Mouse (Mus musculus): ENCODE results near the gene Capn10. TPM values are rescaled to one million over a fixed set of nuclear protein-coding genes. Genes with fewer than 3 reads are reported as not detected.
A peak's percentile ranks its signal among the peaks of the same experiment; 100 is the strongest.
"Not testable (repeated sequence)": the region's sequence is repeated elsewhere in the genome, so short reads cannot be mapped to it uniquely, and the experiment has no call there.

Gene Capn10
- polyA plus RNA-seq, 2 experiments = 23.2 to 34.9 TPM

DNA sequence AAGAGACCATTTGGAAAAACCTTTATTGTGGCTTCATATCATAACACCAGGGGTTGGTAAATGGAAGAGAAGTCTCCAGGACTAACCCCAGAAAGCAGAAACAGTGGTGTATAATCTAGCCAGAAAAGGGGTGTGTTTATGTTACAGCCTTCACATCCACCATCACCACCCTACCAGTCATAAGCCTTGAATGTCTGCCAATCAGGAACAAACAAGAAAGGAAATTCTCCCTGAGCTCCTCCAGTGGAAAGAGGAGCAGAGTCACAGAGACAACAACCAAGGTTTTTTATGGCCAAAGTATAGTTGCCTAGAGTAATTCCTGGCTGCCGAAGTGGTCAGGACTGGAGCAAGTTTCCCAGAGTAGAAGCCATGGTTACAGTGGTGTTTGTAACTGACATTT lies 24.8 kb downstream of the Capn10 start:
- H3K36me3 ChIP-seq (ENCODE audit: control insufficient read depth, insufficient read depth, low read length) = no peaks in the 10 kb centered on the region
- no peak overlapping the region for H3K9ac ChIP-seq (ENCODE audit: low read depth, low read length, severe bottlenecking)
- ATAC-seq (ENCODE audit: low FRiP score, low read depth) = no peak
- no peak overlapping the region for H3K4me3 ChIP-seq (replicated peaks; ENCODE audit: low read length)
- WGBS = 74% methylated on average over 1 of the region's 1 CpGs
- DNase-seq (ENCODE audit: low spot score) = no peak
- H3K4me2 ChIP-seq (replicated peaks; ENCODE audit: low read depth, low read length, severe bottlenecking) = no peak overlapping the region
- no peaks in the 10 kb centered on the region for H3K9me3 ChIP-seq (ENCODE audit: control insufficient read depth, low read length)
- H3K27me3 ChIP-seq (ENCODE audit: control insufficient read depth, insufficient read depth, low read length) = no peaks in the 10 kb centered on the region
- no peak overlapping the region for H3K27ac ChIP-seq (replicated peaks; ENCODE audit: low read depth, low read length)
- H3K4me1 ChIP-seq (ENCODE audit: control insufficient read depth, insufficient read depth, low read length) = no peaks in the 10 kb centered on the region
- no peak for TF ChIP-seq POLR2A (IDR thresholded peaks at IDR 0.05; ENCODE audit: borderline replicate concordance, extremely low read depth, insufficient read depth, insufficient read length)

DNA sequence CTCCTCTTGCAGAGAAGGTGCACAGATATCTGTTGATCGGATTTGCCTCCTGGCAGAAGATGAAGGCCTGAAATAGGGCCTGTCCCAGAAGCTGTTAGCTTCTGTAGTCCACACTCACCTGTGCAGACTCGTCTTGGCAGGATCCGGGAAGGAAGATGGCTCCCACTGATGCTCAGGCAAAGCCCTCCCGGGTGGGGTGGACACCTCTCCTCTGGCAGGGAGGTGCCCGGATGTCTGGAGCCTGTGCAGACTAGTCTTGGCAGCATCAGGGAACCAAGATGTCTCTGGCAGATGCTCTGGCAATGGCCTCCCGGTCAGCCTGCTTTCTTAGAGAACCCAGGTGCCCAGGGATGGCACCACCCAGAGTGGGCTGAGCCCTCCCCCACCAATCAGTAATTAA lies 36.6 kb downstream of the Capn10 start:
- DNase-seq (ENCODE audit: low spot score); H3K9me3 ChIP-seq (ENCODE audit: control insufficient read depth, low read length): not testable (repeated sequence)
- WGBS = 82% methylated on average over 6 of the region's 6 CpGs

DNA sequence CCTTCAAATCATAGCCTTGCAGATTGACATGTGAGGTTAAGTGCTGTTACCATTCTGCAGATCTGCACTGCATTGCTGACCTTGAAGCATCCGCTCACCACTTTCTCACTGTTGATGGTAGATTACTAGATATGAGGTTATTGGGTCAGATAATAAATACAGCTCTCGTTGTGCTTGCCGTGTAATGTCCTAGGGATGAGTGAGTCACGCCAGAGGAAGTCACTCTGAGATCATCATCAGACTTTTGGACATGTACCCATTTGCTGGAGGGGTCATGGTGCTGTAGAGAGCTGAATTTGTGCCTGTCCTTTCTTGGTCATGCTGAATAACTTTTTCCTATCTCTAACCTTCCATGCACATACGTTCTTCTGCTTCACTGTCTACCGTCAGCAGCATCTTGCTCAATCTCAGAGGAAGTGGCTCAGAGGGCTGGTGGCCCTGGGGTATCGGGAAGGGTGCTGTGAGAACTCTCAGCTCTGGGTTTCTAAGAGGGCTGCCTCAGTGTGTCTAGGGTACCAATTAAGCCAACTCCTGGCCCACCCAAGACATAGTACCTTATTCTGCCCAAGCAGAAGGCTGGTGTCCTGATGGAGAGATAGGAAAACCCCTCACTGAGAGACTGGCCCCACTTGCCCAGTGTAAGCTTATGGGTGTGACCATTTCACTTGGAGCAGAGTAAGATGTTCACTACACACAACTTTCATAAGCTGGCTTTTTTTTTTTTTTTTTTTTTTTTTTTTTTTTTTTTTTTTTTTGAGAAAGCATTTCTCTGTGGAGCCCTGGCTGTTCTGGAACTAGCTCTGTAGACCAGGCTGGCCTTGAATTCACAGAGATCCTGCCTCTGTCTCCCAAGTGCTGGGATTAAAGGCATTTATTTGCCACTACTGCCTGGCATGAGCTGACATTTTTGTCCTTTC lies 38.0 kb downstream of the Capn10 start:
- DNase-seq (ENCODE audit: low spot score) (no peak), ATAC-seq (ENCODE audit: low FRiP score, low read depth) (no peak)
- H3K4me3 ChIP-seq (replicated peaks; ENCODE audit: low read length) = no peak overlapping the region
- no peaks in the 10 kb centered on the region for H3K36me3 ChIP-seq (ENCODE audit: control insufficient read depth, insufficient read depth, low read length)
- H3K4me1 ChIP-seq (ENCODE audit: control insufficient read depth, insufficient read depth, low read length) = no peaks in the 10 kb centered on the region
- no peak overlapping the region for H3K4me2 ChIP-seq (replicated peaks; ENCODE audit: low read depth, low read length, severe bottlenecking)
- no peak for TF ChIP-seq POLR2A (IDR thresholded peaks at IDR 0.05; ENCODE audit: borderline replicate concordance, extremely low read depth, insufficient read depth, insufficient read length)
- H3K9ac ChIP-seq (ENCODE audit: low read depth, low read length, severe bottlenecking) = no peak overlapping the region
- 89% methylated on average over 7 of the region's 7 CpGs for whole genome bisulfite sequencing
- H3K9me3 ChIP-seq (ENCODE audit: control insufficient read depth, low read length) = no peaks in the 10 kb centered on the region
- H3K27me3 ChIP-seq (ENCODE audit: control insufficient read depth, insufficient read depth, low read length) = no peaks in the 10 kb centered on the region
- H3K27ac ChIP-seq (replicated peaks; ENCODE audit: low read depth, low read length) = no peak overlapping the region

More for the DNA sequence above, 36.6 kb downstream of the Capn10 start:
- not testable (repeated sequence) for ATAC-seq (ENCODE audit: low FRiP score, low read depth); H3K4me3 ChIP-seq (replicated peaks; ENCODE audit: low read length); H3K4me1 ChIP-seq (ENCODE audit: control insufficient read depth, insufficient read depth, low read length); H3K27me3 ChIP-seq (ENCODE audit: control insufficient read depth, insufficient read depth, low read length); H3K9ac ChIP-seq (ENCODE audit: low read depth, low read length, severe bottlenecking); H3K27ac ChIP-seq (replicated peaks; ENCODE audit: low read depth, low read length); H3K36me3 ChIP-seq (ENCODE audit: control insufficient read depth, insufficient read depth, low read length); H3K4me2 ChIP-seq (replicated peaks; ENCODE audit: low read depth, low read length, severe bottlenecking)

DNA sequence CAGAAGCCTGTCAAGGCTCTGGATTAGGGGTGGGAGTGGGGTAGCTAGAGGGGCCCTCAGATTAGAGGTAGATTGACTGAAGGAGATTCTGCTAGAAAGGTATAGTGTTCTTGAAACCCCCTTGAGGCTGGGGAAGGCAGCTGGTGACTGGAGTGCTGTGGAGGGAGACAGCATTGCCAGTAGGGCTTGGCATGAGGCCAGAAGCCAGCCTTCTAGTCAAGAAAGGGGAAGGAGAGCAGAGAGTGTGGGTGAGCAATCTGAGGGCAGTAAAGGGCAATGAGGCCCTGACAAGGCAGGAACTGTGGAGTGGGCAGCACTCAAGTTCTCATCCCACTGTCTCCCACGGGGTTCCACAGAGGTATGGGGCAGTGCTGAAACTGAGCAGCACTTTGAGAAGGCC lies 38.7 kb downstream of the Capn10 start:
- Histone ChIP-seq H3K4me3 (replicated peaks; ENCODE audit: low read length) (no peak overlapping the region), H3K36me3 (ENCODE audit: control insufficient read depth, insufficient read depth, low read length) (no peaks in the 10 kb centered on the region)
- WGBS = 100% methylated on average over 1 of the region's 1 CpGs

DNA sequence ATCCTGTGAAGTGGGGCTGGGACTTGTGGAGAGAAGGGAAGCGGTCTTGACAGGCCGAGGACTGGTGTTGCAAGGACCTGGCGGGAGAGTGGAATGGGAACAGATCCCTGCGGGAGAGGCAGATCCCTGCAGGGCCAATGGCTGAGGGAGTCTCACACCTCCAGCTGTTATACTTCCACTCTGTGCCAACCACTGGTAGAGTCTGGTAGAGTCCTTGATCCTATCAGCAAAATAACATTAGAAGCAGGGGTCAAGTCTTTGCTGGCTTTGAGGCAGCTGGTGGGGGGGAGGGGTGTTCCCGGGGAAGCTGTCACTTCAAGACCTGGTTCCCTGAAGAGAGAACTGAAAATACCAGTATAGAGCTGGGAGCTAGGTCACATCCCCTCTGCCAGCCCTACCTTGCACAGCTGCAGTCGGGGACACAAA lies 42.0 kb downstream of the Capn10 start:
- Histone ChIP-seq H3K36me3 (ENCODE audit: control insufficient read depth, insufficient read depth, low read length) (no peaks in the 10 kb centered on the region), H3K4me2 (replicated peaks; ENCODE audit: low read depth, low read length, severe bottlenecking) (no peak overlapping the region), H3K4me3 (replicated peaks; ENCODE audit: low read length) (no peak overlapping the region), H3K9ac (ENCODE audit: low read depth, low read length, severe bottlenecking) (no peak overlapping the region), H3K9me3 (ENCODE audit: control insufficient read depth, low read length) (no peaks in the 10 kb centered on the region), H3K27me3 (ENCODE audit: control insufficient read depth, insufficient read depth, low read length) (no peaks in the 10 kb centered on the region), H3K27ac (replicated peaks; ENCODE audit: low read depth, low read length) (no peak overlapping the region), H3K4me1 (ENCODE audit: control insufficient read depth, insufficient read depth, low read length) (no peaks in the 10 kb centered on the region)
- no peak for TF ChIP-seq POLR2A (IDR thresholded peaks at IDR 0.05; ENCODE audit: borderline replicate concordance, extremely low read depth, insufficient read depth, insufficient read length)
- 34% methylated on average over 6 of the region's 6 CpGs for WGBS
- ATAC-seq (ENCODE audit: low FRiP score, low read depth) (no peak), DNase-seq (ENCODE audit: low spot score) (no peak)

More for the DNA sequence above, 38.7 kb downstream of the Capn10 start:
- Histone ChIP-seq H3K9me3 (ENCODE audit: control insufficient read depth, low read length) (no peaks in the 10 kb centered on the region), H3K27me3 (ENCODE audit: control insufficient read depth, insufficient read depth, low read length) (no peaks in the 10 kb centered on the region), H3K4me1 (ENCODE audit: control insufficient read depth, insufficient read depth, low read length) (no peaks in the 10 kb centered on the region), H3K9ac (ENCODE audit: low read depth, low read length, severe bottlenecking) (no peak overlapping the region), H3K27ac (replicated peaks; ENCODE audit: low read depth, low read length) (no peak overlapping the region), H3K4me2 (replicated peaks; ENCODE audit: low read depth, low read length, severe bottlenecking) (no peak overlapping the region)
- peak; percentile 26 for DNase-seq (ENCODE audit: low spot score)
- no peak for TF ChIP-seq POLR2A (IDR thresholded peaks at IDR 0.05; ENCODE audit: borderline replicate concordance, extremely low read depth, insufficient read depth, insufficient read length)
- no peak for ATAC-seq (ENCODE audit: low FRiP score, low read depth)
